Mouse (Mus musculus) lung, embryonic 15.5 days (tissue): ENCODE results near the gene Sdhd. TPM values are rescaled to one million over a fixed set of nuclear protein-coding genes. Genes with fewer than 3 reads are reported as not detected.
A peak's percentile ranks its signal among the peaks of the same experiment; 100 is the strongest.

Experiments
- ATAC-seq: fragments of 200-750 bp; cut with Nextera tagmentation; 2 replicates; pipeline ENCODE4 v1.8.0; 2017; ENCODE audit warnings: moderate number of reproducible peaks, borderline replicate concordance; ENCODE audit not compliant: low FRiP score, low TSS enrichment; ENCODE audit errors: extremely low read depth
- H3K27ac ChIP-seq: fragments of 300-500 bp; sonication (generic); 2 replicates; pipeline ENCODE4 v1.5.1; 2015; ENCODE audit warnings: moderate library complexity, mild to moderate bottlenecking, inconsistent platforms
- H3K27me3 ChIP-seq: fragments of 300-500 bp; sonication (generic); 2 replicates; pipeline ENCODE4 v1.6.1; 2015; ENCODE audit warnings: inconsistent platforms
- H3K36me3 ChIP-seq: fragments of 300-500 bp; sonication (generic); 2 replicates; pipeline ENCODE4 v1.6.1; 2015; ENCODE audit warnings: inconsistent platforms
- H3K4me1 ChIP-seq: fragments of 300-500 bp; sonication (generic); 2 replicates; pipeline ENCODE4 v1.6.1; 2015; ENCODE audit warnings: inconsistent platforms
- H3K4me2 ChIP-seq: fragments of 300-500 bp; sonication (generic); 2 replicates; pipeline ENCODE4 v1.6.1; 2015; ENCODE audit warnings: inconsistent platforms, mild to moderate bottlenecking, moderate library complexity
- H3K4me3 ChIP-seq: fragments of 300-500 bp; sonication (generic); 2 replicates; pipeline ENCODE4 v1.5.1; 2015; ENCODE audit warnings: mild to moderate bottlenecking, inconsistent platforms
- H3K9ac ChIP-seq: fragments of 300-500 bp; sonication (generic); 2 replicates; pipeline ENCODE4 v1.6.1; 2015; ENCODE audit warnings: inconsistent platforms
- H3K9me3 ChIP-seq: fragments of 300-500 bp; sonication (generic); 2 replicates; pipeline ENCODE4 v1.6.1; 2016; ENCODE audit warnings: inconsistent platforms
- WGBS: fragments of 180-500 bp; shearing (Covaris S2); methylation state at CpG from one replicate; pipeline ENCODE4 v1.1.7; 2015; 5-methylcytosine and 5-hydroxymethylcytosine counted together
- polyA plus RNA-seq: library from polyadenylated mRNA; unstranded; fragments of >200 nt; fragmentation: Nextera tagmentation; extraction: Ambion mirVana; gene quantifications from 2 replicates; pipeline ENCODE4 v1.2.1, GENCODE M21; 2015

The Sdhd gene
- polyA plus RNA-seq, 1 experiment from 2014 or later, result 310 TPM

DNA sequence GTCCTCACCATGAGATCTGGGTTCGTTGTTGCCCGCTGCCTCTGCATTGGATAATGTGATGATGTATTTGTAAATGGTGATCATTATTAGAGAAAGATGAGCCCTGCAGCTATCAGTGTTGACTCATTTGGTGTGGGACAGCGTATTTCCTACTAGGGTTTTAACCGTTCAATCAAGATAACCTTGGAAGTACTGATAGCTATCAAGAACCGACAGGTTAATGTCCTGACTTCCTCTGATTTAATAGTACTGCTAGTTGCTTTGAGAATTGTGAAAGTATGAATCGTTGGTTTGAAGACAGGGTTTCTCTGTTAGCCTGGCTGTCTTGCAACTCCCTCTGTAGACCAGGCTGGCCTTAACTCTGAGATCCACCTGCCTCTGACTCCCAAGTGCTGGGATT is 726 bp upstream of the Sdhd start:
- no peak for ATAC-seq
- peaks cover 46% of the 10 kb centered on the region for H3K36me3 ChIP-seq
- H3K27ac ChIP-seq, result peak overlapping the region; percentile 90
- H3K4me2 ChIP-seq, result peak overlapping the region; percentile 84
- WGBS, result 2% methylated on average over 6 of the region's 6 CpGs
- H3K27me3 ChIP-seq, result no peaks in the 10 kb centered on the region
- peaks cover 23% of the 10 kb centered on the region for H3K4me1 ChIP-seq
- peak overlapping the region; percentile 87 for H3K9ac ChIP-seq
- no peaks in the 10 kb centered on the region for H3K9me3 ChIP-seq
- H3K4me3 ChIP-seq, result peak overlapping the region; percentile 94

DNA sequence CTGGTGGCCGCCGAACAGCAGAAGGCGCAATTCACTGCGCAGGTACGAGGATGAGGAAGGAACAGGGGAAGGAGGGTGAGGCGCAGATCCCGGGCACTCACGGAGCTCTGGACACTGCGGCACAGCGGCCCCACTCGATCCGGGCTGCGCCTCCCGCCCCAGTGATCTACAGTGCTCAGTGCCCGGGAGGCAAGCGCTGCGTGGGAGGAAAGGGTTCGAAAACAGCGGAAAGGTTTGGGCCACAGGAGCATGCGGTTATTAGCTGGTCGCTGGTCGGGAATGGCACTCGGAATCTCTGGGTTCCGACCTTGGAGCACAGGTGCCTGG is 349 bp upstream of the Sdhd start:
- Histone ChIP-seq H3K27me3 (no peaks in the 10 kb centered on the region), H3K27ac (peak overlapping the region; percentile 90), H3K4me2 (peak overlapping the region; percentile 84), H3K4me3 (peak overlapping the region; percentile 94), H3K9me3 (no peaks in the 10 kb centered on the region), H3K4me1 (peaks cover 23% of the 10 kb centered on the region), H3K9ac (peak overlapping the region; percentile 87), H3K36me3 (peaks cover 48% of the 10 kb centered on the region)
- WGBS, result 0% methylated on average over 24 of the region's 24 CpGs
- peak; percentile 90 for ATAC-seq

DNA sequence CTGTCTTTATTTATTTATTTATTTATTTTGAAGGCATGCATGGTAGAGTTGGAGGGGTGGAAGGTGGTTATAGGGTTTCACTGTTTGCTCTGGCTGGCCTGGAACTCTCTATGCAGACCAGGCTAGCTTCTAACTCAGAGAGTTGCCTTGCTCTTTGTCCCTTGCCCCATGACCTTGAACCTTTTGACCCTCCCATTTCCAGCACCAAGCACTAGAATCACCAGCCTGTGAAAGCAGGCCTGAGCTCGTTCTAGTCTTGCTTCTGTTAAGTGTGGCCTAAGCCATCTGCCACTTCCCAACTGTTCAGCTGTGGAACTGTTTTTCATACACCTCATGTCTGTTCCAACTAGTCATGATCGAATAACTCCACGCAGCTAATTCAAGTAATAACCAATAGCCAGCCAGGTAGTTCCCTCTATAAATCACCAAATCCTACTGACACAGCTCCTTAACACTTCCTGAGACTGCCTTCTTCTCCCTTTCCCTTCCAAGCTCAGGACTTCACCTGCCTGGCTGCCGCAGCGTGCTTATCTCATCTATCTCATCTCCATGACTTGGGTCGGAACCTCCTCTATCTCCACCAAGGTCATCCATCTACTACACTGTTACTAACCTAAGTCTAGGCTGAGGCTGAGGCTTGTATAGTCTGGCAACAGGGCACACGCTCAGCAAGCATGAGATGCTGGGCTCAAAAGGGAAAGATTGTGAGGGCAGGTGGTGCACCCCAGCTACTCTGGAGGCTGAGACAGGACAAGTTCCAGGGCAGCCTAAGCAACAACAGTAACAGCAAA is 1.4 kb downstream of the Sdhd start:
- Histone ChIP-seq H3K36me3 (peaks cover 48% of the 10 kb centered on the region), H3K4me2 (peak overlapping the region; percentile 84), H3K4me3 (peak overlapping the region; percentile 94), H3K4me1 (peaks cover 23% of the 10 kb centered on the region), H3K27me3 (no peaks in the 10 kb centered on the region), H3K27ac (no peak overlapping the region), H3K9ac (0 out of 2 replicates have a peak overlapping the region, but pooled peaks have one; percentile 87), H3K9me3 (no peaks in the 10 kb centered on the region)
- no peak for ATAC-seq
- 82% methylated on average over 7 of the region's 7 CpGs for WGBS

DNA sequence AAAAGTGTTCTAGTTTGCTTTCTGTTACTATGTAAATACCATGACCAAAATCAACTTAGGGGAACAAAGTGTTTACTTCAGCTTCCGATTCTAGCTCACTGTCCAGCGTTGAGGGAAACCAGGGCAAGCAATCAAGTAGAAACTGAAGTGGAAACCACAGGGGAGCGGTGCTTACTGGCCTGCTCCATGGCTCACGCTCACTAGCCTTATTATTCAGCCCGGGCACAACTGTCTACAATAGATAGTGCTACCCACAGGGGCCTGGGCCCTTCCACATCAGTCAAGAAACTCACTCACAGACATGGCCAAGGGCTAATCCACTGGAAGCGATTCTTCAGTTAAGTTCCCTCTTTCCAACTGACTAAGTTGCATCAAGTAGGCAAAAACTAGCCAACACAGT is 2.1 kb downstream of the Sdhd start:
- no peak overlapping the region for H3K27ac ChIP-seq
- WGBS, result 80% methylated on average over 6 of the region's 6 CpGs
- no peak overlapping the region for H3K4me3 ChIP-seq
- ATAC-seq, result no peak
- H3K4me1 ChIP-seq, result peaks cover 23% of the 10 kb centered on the region
- no peaks in the 10 kb centered on the region for H3K27me3 ChIP-seq
- no peak overlapping the region for H3K9ac ChIP-seq
- peaks cover 50% of the 10 kb centered on the region for H3K36me3 ChIP-seq
- no peak overlapping the region for H3K4me2 ChIP-seq
- no peaks in the 10 kb centered on the region for H3K9me3 ChIP-seq

GRCm38 (mm10) chr9:50596973-50597372 is 6.6 kb downstream of the Sdhd start:
- Histone ChIP-seq H3K27ac (no peak overlapping the region), H3K9ac (no peak overlapping the region), H3K27me3 (no peaks in the 10 kb centered on the region), H3K36me3 (peaks cover 53% of the 10 kb centered on the region), H3K9me3 (no peaks in the 10 kb centered on the region), H3K4me2 (no peak overlapping the region), H3K4me3 (no peak overlapping the region), H3K4me1 (peaks cover 5% of the 10 kb centered on the region)
- 90% methylated on average over 8 of the region's 8 CpGs for whole genome bisulfite sequencing
- no peak for ATAC-seq

DNA sequence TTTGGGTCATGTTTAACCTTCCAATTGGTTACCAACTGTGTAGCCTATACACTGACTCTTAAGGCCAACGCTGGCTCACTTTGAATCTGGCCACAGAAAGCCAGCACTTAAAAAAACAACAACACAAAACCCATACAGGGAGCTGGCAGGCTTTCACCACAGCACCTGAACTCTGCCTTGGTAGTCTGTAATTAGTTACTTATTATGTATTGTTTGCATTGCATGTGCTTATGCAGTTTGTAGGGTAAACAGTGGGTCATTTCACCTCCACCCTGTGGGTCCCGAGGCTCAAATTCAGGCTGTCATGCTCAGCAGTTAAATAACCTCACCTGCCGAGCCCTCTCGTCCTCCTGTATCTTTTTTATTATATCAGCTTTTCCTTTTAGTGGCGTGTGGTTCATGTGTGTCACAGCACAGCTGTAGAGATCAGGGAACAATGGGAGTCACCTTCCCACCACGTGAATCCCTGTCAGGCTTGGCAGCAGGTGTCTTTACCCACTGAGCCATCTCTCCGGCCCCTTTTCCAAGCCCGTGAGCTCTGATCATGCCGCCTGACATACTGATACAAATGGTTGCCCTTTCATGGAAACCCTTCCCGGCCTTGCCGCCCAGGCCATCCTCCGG is 8.7 kb downstream of the Sdhd start:
- Histone ChIP-seq H3K27me3 (no peaks in the 10 kb centered on the region), H3K36me3 (peaks cover 47% of the 10 kb centered on the region), H3K9me3 (no peaks in the 10 kb centered on the region), H3K9ac (no peak overlapping the region), H3K4me2 (no peak overlapping the region), H3K4me3 (no peak overlapping the region), H3K27ac (no peak overlapping the region), H3K4me1 (no peaks in the 10 kb centered on the region)
- 62% methylated on average over 12 of the region's 12 CpGs for WGBS
- ATAC-seq, result no peak

- ATAC-seq, result no peak
- 84% methylated on average over 3 of the region's 3 CpGs for WGBS
Observed at GRCm38 (mm10) chr9:50593544-50593943, 10.1 kb downstream of the Sdhd start.

DNA sequence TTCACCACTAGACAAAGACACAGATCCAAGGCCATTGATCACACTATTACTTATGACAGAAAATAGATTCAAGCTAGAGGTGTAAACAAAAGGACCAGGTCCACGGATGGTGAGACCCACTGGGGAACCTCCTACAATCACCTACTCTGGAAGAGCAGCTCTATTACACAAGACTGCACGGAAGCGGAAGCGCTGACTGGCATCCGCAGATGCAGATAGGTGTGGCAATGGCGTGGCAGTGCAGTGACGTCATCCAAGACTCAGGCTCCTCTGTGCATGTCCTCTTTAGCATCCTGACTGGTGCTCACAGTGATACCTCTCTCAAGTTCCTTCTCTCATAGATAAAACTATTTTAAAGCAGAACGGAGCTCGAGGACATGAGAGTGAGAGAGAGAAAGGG is 10.7 kb downstream of the Sdhd start:
- Histone ChIP-seq H3K4me2 (no peak overlapping the region), H3K4me1 (no peaks in the 10 kb centered on the region), H3K36me3 (peaks cover 27% of the 10 kb centered on the region), H3K4me3 (no peak overlapping the region), H3K27ac (no peak overlapping the region), H3K9ac (no peak overlapping the region), H3K27me3 (no peaks in the 10 kb centered on the region), H3K9me3 (no peaks in the 10 kb centered on the region)
- 86% methylated on average over 9 of the region's 9 CpGs for WGBS
- ATAC-seq, result no peak

More at GRCm38 (mm10) chr9:50593544-50593943, 10.1 kb downstream of the Sdhd start:
- Histone ChIP-seq H3K9ac (no peak overlapping the region), H3K4me2 (no peak overlapping the region), H3K4me3 (no peak overlapping the region), H3K9me3 (no peaks in the 10 kb centered on the region), H3K27ac (no peak overlapping the region), H3K4me1 (no peaks in the 10 kb centered on the region), H3K27me3 (no peaks in the 10 kb centered on the region), H3K36me3 (peaks cover 33% of the 10 kb centered on the region)

- Histone ChIP-seq H3K4me3 (no peak overlapping the region), H3K4me2 (no peak overlapping the region), H3K27me3 (no peaks in the 10 kb centered on the region), H3K9me3 (no peaks in the 10 kb centered on the region), H3K27ac (no peak overlapping the region), H3K9ac (no peak overlapping the region), H3K4me1 (no peaks in the 10 kb centered on the region), H3K36me3 (peaks cover 8% of the 10 kb centered on the region; the same call in 1 of the 2 replicates)
- WGBS, result 68% methylated on average over 10 of the region's 10 CpGs
- ATAC-seq, result no peak
Observed at GRCm38 (mm10) chr9:50590856-50591518, 12.6 kb downstream of the Sdhd start.

DNA sequence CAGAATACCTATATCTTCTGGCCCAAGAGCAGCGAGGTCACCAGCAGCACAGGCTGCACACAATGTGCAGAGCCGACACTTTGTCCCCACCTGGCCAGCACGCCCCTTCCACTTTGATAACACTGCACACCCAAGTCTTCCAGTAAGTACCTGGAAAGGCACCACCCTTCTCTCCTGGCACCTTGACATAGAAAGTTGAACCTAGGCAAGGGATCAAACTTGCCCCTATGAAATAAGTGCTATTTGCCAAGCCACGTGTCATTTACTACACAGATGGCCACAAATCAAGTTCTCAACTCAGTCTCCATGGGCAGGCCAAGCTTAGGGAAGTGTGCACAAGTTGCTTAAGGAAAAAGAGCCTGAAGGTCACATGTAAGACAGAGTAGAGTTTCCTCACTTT is 16.7 kb downstream of the Sdhd start:
- WGBS, result 56% methylated on average over 4 of the region's 4 CpGs
- H3K4me2 ChIP-seq, result no peak overlapping the region
- H3K27me3 ChIP-seq, result no peaks in the 10 kb centered on the region
- no peak overlapping the region for H3K4me3 ChIP-seq
- H3K27ac ChIP-seq, result no peak overlapping the region
- no peak overlapping the region for H3K9ac ChIP-seq
- no peaks in the 10 kb centered on the region for H3K4me1 ChIP-seq
- no peak for ATAC-seq
- H3K9me3 ChIP-seq, result no peaks in the 10 kb centered on the region
- no peaks in the 10 kb centered on the region for H3K36me3 ChIP-seq

GRCm38 (mm10) chr9:50585145-50585818 is 18.3 kb downstream of the Sdhd start:
- ATAC-seq, result no peak
- 74% methylated on average over 6 of the region's 6 CpGs for WGBS
- Histone ChIP-seq H3K4me2 (no peak overlapping the region), H3K36me3 (no peaks in the 10 kb centered on the region), H3K4me3 (no peak overlapping the region), H3K27me3 (no peaks in the 10 kb centered on the region), H3K4me1 (no peaks in the 10 kb centered on the region), H3K27ac (no peak overlapping the region), H3K9me3 (no peaks in the 10 kb centered on the region), H3K9ac (no peak overlapping the region)

DNA sequence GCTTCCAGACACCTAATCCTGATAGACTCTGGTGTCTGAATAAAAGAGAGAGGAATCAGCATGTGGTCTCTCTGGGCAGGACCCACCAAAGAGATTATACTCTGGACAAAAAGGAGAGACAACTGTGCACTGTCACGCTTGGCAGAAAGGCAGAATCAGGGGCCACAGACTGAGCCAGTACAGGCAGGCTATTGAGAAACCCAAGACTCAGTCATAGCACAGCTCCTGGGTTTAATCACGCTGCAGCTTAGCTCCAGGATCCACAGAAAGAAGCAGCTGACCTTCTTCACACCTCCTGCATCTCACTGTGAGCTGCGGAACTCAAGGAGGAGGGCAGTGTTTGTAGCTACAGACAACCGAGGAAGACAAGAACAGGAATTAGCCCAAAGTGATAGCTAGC is 23.2 kb downstream of the Sdhd start:
- no peaks in the 10 kb centered on the region for H3K27me3 ChIP-seq
- H3K4me2 ChIP-seq, result no peak overlapping the region
- H3K36me3 ChIP-seq, result no peaks in the 10 kb centered on the region
- H3K4me3 ChIP-seq, result no peak overlapping the region
- H3K27ac ChIP-seq, result no peak overlapping the region
- H3K9me3 ChIP-seq, result no peaks in the 10 kb centered on the region
- 26% methylated on average over 4 of the region's 4 CpGs for WGBS
- H3K9ac ChIP-seq, result no peak overlapping the region
- no peak for ATAC-seq
- no peaks in the 10 kb centered on the region for H3K4me1 ChIP-seq
